8 mouse cellular contexts compared by ENCODE assay signal in the genomic region with DNA sequence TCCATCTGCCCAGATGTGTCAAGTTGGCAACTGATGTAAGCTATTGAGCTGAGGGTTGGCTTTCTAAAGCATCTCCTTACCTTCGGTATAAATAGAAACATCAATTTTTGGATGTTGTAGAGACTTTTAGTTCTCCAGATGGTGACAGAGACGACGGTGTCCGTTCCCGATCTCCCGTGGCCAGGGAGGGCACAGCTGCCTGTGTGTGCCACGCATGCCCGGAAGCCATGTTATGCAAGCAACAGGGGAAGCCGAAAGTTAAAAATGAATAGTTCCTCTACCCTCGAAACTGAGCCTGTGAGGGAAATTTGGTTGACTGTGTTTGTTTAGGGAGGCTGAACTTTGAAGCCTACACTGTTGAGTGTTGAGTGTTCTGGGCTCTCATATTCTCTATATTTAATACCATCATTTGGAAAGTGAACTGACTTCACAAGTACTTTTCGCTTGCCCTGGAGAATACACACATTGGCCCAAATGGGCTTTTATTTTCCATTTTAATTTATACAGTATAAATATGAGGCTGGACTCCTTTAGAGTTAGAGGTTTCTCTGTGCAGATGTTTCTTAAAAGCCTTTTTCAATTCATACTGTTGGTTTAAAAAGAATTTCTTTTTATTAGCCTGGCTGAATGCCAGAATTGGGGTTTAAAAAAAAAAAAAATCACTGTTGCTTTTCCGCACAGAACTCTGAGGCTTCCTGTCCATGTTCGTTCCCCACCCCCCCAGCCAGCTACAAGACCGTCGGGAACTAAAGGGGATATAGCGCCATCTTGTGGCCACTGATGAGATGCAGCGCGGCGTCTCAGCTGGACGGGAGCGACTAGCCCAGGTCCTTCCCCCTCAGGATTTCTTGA. TPM values are rescaled to one million over a fixed set of nuclear protein-coding genes. Genes with fewer than 3 reads are reported as not detected.
DNase-seq lines count a peak whose midpoint lies in the region; ATAC-seq and TF ChIP-seq lines count a peak whose summit lies in the region.

No protein-coding gene starts in this region.

- peak; percentile 68 to 84 for DNase-seq in cerebellum, postnatal 4 days (ENCODE audit: low spot score in 2 of 2)
- DNase-seq in gastrocnemius, adult 18-20 months (ENCODE audit: low spot score), result peak; percentile 89
- peak; percentile 70 for DNase-seq in hindlimb bud, embryonic 11.5 days (ENCODE audit: extremely low spot score, low read depth, low spot score)
- peak; percentile 66 to 76 for DNase-seq in left cerebral cortex, adult 2 months (ENCODE audit: extremely low spot score in 1 of 2, low spot score in 2 of 2)
- peak; percentile 83 to 89 for DNase-seq in right cerebral cortex, postnatal 10 days (ENCODE audit: low spot score in 2 of 2)
- peak; percentile 93 for DNase-seq in urinary bladder, postnatal 14 days (ENCODE audit: low spot score)

- H3K27ac ChIP-seq in left cerebral cortex, adult 2 months, result no peak overlapping the region

- peak; percentile 82 for ATAC-seq in activated CD4-positive, CD25-positive, alpha-beta regulatory T cell, adult 4 months
- ATAC-seq in megakaryocyte, adult 5-6 weeks (ENCODE audit: poor library complexity, severe bottlenecking), result peak; percentile 62; the same call in 1 of the 2 replicates

- no peak overlapping the region for H3K4me3 ChIP-seq in left cerebral cortex, adult 2 months

- TF ChIP-seq CTCF in left cerebral cortex, adult 2 months (IDR thresholded peaks at IDR 0.05), result peak; percentile 74

- intact Hi-C loops in left cerebral cortex, adult 2 months (cut with DNase I), result loop anchor here (2.0 to 5.0 kb wide), 2 partner anchors 134 to 412 kb away; no protein-coding TSS in a partner anchor

RNA-seq across cellular contexts. Expression of a gene that starts 31.8 kb away (rescaled TPM):
- polyA plus RNA-seq in activated CD4-positive, CD25-positive, alpha-beta regulatory T cell, adult 4 months (2017; shearing (Covaris generic)), result 10 to 100 TPM; 38.3 to 42.9 TPM
- total RNA-seq in gastrocnemius, adult 18-20 months (2021), result not detected
- under 1 TPM; 0.36 to 0.40 TPM for total RNA-seq in left cerebral cortex, adult 2 months (2021)
- total RNA-seq in megakaryocyte, adult 5-6 weeks (2015), result 97.3 and 102 TPM in 2 replicates
- total RNA-seq in megakaryocyte, adult 5-6 weeks (2017), result 210 and 232 TPM in 2 replicates

Comparison
In these comparisons a context has a peak if more than half of its experiments do, and no peak if none do; other contexts are left out.
1. RNA of a gene that starts 31.8 kb away (total RNA-seq): 97.3 to 232 TPM in megakaryocyte, adult 5-6 weeks; 0.36 to 0.40 TPM in left cerebral cortex, adult 2 months and not detected in gastrocnemius, adult 18-20 months; every median in the first group is over 10 times any median in the second.
2. Peak in every context shown above with its lines, with median percentiles within 50 percentile points of each other: DNase-seq.